Mouse (Mus musculus) thymus, postnatal 10 days (tissue): ENCODE data around the gene Rtn4.
"Not testable (repeated sequence)": the region's sequence is repeated elsewhere in the genome, so short reads cannot be mapped to it uniquely, and the experiment has no call there.

Source experiments
- DNase-seq, 2 experiments: peaks; one replicate each; pipeline ENCODE4 v3.0.0; 2021; ENCODE audit warnings: low spot score in 2 of 2

Rtn4 gene

DNA sequence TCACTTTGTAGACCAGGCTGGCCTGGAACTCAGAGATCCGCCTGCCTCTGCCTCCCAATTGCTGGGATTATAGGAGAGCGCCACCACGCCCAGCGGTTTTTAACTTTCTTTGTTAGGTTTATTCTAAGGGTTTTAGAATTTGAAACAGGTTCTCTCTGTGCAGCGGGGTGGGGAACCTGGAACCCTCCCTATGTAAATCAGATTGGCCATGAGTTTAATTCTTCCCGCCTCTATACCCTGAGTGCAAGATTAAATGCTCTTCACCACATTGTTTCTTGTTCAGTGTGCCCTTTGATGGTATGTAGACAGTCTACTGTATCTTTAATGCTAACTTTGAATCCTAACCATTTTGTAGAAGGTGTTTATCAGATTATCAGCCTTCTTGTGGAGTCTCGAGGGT lies 21.4 kb downstream of the Rtn4 start:
- no peak for DNase-seq

DNA sequence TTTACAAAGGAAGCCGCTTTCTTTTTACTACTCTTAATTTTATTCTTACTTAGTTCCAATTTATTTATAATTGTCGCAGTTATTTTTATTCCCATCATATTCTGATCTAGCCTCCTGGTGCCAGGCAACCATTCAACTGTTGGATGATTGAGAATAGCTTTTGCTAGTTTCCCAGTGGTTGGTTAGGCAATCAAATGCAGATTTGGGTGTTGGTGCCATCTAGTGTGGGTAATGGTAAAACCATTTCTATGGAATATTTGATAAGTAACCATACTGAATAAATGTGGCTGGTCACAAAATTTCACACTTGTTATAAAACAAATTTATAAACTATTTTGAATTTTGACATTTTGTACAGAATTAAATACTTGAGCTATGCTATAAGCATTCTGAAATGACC lies 22.0 kb downstream of the Rtn4 start:
- DNase-seq = peak in 1 of 2 experiments; percentile 9

DNA sequence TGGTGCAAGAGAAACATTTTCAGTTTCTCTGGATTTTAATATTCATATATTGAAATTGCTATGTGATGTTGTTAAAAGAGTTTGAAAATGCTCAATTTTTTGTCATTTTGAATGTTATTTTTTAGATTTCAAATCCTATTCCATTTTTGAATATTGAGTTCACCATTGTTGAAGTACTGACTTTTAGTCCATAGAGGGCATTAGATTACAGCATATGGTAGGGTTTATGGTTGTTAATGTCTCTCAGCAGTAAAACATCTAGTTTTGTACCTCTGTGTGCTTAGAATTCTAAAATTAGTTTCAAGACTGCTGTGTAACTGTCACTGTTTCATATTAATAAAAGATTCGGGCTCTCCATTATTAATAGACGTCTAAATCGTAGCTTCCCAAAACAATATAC lies 22.8 kb downstream of the Rtn4 start:
- DNase-seq = no peak

- no peak for DNase-seq
Measured at GRCm38 (mm10) chr11:29718541-29718940, 25.8 kb downstream of the Rtn4 start.

- DNase-seq = no peak
Measured at GRCm38 (mm10) chr11:29719597-29719996, 26.9 kb downstream of the Rtn4 start.

DNA sequence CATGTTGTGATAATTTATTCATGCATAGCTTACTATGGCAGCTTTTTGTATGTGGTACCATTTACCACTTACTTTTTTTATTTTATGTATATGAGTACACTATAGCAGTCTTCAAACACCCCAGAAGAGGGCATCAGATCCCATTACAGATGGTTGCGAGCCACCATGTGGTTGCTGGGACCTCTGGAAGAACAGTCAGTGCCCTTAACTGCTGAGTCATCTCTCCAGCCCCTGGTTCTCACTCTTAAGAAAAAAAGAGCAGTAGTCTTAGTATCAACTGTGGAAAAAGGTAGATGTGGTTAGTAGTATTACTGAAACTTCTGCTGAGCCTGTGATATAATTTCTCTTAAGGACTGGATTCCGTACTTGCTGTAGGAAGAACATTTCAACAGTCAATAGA lies 31.5 kb downstream of the Rtn4 start:
- DNase-seq = no peak

GRCm38 (mm10) chr11:29725167-29725566 lies 32.4 kb downstream of the Rtn4 start:
- no peak for DNase-seq

- DNase-seq = no peak
Measured at GRCm38 (mm10) chr11:29725610-29726009, 32.9 kb downstream of the Rtn4 start.

DNA sequence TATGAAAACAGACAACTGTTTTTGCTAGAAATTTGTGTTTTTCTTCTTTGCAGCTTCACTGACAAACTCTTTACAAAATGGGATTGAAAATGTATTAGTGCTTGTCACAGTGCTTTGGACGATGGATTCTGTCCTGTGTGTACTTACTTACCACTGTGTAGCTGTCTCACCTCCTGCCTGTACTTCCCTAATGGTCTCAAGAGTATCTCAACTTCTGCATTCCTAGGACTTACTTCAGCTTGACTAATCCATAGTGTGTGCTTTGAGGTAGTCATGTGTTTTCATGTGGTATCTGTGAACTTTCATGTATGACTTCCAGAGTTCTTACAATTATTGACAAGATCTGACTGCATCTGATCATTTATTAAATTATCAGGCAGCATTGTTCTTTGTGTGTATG lies 35.2 kb downstream of the Rtn4 start:
- no peak for DNase-seq

DNA sequence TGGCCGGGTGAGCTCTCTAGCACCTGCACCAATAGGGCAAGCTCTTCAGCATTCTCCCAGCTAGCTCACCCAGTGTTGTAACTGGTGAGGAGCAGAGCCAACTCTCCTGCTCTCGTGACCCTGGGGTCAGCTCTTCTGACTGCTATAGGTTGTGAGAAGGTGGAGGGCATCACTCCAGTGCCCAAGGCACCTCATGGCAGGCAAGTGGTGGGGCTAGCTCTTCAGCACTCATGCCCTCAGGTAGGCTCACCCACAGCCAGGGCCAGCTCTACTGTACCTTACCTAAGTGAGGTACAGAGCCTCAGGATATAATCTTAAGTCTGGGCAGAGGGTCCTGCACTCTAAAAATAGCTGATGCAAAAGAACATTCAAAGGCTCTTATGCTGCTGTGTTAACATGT lies 47.0 kb downstream of the Rtn4 start:
- DNase-seq = no peak

DNA sequence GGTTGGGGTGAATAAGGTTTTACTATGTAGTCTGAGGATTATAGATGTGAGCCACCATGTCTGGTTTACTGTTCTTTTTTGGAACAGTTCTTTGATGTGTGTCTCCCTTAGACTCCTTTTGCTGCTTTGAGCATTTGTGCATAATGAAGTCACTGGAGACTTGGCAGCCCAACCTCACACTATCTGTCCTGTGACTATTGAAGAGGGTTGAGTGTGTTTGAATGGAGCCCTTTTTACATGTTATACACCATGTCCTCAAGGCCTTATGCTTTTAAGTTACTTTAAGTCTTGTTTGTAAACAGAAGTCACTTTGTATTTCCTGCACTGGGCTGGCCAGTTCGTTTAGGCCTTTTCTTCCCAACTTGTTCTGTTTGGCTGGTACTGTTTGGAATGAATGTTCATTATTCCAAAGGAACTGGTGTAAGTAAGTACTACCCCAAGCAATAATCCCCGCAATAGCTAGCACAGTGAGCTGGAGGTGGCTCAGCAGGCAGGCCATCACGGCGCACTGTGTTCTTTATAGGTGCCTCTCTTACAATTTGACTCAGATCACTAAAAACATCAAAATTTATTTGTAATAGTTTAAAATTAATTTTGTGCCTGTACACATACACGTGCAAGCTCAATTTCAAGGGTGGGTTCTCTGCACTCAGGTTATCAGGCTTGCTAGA lies 52.1 kb downstream of the Rtn4 start:
- no peak for DNase-seq

DNA sequence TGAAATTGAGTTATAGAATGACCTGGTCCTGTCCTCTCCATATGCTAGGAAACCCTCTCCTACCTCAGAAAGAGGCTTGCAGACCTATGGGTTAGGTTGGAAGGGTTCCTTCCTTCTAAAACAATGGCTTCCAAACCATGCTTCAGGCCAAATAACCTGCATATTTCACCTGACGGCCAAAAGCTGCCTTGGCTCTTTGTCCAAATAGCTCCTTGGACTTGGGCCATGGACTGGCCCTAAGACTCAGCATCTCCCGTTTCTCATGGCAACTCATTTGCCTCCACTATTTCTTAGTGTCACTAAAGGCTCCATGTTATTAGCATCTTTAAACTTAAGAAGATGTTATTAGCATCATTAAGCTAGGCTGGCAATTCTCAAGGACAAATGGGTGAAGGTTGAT lies 52.8 kb downstream of the Rtn4 start:
- DNase-seq = no peak

DNA sequence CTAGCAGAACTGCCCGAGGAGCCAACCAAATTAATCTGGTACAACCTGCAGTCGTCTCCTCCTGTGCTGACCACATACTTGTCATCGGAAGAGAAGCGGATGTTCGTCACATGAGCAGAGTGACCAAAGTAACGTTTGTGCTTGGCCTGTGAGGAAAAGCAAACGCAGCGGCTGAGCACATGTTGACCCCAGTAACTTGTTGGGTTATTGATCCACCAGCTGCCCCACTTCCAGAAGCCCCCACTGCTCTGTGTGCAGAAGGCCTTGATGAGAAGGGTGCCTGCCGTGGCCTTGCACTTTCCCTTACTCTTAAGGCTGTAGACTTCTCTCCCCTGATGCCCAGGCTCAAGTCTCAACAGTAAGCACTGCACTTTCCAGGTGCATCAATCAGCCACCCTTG lies 53.5 kb downstream of the Rtn4 start:
- no peak for DNase-seq

- DNase-seq = no peak
Measured at GRCm38 (mm10) chr11:29747365-29747764, 54.6 kb downstream of the Rtn4 start.

GRCm38 (mm10) chr11:29747881-29748280 lies 55.1 kb downstream of the Rtn4 start:
- no peak for DNase-seq

- DNase-seq = no peak
Measured at GRCm38 (mm10) chr11:29748750-29749467, 56.2 kb downstream of the Rtn4 start.

DNA sequence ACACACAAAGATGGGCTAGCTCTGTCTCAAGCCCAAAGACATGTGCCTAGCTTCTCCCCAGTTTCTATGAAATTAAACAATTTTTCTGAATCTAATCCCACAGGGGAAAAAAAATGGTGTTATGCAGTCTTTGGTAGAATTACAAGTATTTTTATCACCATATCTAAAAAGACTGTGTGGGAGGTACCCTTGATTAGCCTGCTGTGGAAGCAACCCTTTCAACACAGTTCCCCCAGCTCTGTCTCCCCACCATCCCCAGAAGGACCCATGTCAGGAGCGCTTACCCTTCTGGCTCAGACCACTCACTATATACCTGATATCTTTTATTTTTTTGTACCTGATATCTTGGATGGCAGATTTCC lies 56.7 kb downstream of the Rtn4 start:
- DNase-seq = no peak

GRCm38 (mm10) chr11:29751013-29751412 lies 58.3 kb downstream of the Rtn4 start:
- DNase-seq = no peak

DNA sequence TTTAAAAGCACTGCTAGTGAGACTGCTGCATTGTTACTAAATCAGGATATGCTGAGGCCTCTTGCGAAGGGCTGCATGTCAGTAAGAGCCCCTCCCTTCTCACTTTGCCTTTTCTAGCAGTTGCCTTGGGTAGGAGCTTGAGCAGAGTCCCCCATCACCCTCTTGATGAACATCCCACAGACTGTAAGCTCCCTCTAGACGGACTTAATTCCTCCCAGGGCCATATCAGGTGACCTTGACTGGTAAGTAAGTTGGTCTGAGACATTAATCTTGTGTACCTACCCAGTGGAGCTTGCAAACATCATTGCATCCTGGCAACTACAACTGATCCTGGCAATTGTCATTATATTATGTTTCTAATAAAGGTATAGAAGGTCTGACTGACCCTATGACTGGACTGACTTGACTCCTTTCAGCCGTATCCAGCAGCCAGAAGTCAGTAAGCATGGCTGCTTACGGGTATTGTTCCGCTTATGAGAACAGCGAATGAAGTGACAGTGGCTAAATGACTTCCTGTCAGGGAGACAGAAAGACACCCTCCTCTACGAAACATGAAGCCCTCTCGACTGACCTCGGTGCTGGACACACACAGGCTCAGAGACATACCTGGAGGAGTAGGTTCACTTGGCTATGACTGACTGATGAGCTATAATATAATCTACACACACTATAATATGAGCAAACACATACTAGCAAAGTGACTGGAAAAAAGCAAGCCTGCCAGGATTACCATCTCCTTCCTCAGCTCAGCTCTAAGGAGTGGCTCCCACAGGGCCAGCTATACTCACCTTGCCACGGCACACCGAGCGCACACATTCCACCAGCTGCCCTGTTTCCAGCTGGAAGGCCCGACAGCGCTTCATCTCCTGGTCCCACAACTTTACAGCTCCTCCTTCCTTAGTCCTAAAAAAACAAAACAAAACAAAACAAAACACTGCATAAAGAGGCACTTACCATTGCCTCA lies 59.2 kb downstream of the Rtn4 start:
- no peak for DNase-seq

- not testable (repeated sequence) for DNase-seq
Measured at GRCm38 (mm10) chr11:29756007-29756406, 63.3 kb downstream of the Rtn4 start.

GRCm38 (mm10) chr11:29758617-29759016 lies 65.9 kb downstream of the Rtn4 start:
- no peak for DNase-seq

- DNase-seq = no peak
Measured at GRCm38 (mm10) chr11:29761387-29761786, 68.6 kb downstream of the Rtn4 start.

- DNase-seq = no peak
Measured at GRCm38 (mm10) chr11:29762768-29763167, 70.0 kb downstream of the Rtn4 start.
